Mouse (Mus musculus): ENCODE measurements around the gene Rcvrn. TPM values are rescaled to one million over a fixed set of nuclear protein-coding genes. Genes with fewer than 3 reads are reported as not detected.
A peak's percentile ranks its signal among the peaks of the same experiment; 100 is the strongest.

Gene Rcvrn
- polyA plus RNA-seq, 1 experiment from 2014 or later = not detected

GRCm38 (mm10) chr11:67675562-67676540 is 19.3 kb upstream of the Rcvrn start:
- 57% methylated on average over 12 of the region's 12 CpGs for WGBS
- peak; percentile 85 for ATAC-seq (ENCODE audit: low FRiP score, low read depth)
- Histone ChIP-seq H3K9me3 (no peaks in the 10 kb centered on the region), H3K4me1 (replicated peaks) (no peaks in the 10 kb centered on the region), H3K4me2 (no peak overlapping the region), H3K36me3 (no peaks in the 10 kb centered on the region), H3K27me3 (no peaks in the 10 kb centered on the region), H3K9ac (no peak overlapping the region), H3K4me3 (no peak overlapping the region), H3K27ac (replicated peaks) (no peak overlapping the region)

DNA sequence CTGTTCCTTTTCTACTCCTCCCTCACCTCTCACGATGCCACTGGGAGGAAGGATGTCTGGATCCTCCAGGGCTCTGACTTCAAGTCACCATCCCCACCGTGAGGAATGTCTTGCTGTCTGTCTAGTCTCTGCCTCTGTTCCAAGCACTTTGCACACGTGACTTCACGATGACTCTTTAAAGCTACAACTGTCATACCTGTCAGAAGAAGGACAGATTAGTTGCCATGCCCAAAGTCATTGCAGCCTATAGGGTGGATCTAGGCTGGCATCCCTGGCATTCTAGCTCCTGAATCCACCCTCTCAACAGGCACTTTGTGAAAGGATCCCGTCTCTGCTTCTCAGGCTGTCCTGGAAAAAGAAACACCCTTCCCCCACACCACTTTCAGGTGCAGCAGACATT is 15.8 kb upstream of the Rcvrn start:
- Histone ChIP-seq H3K9ac (no peak overlapping the region), H3K4me2 (no peak overlapping the region), H3K9me3 (no peaks in the 10 kb centered on the region), H3K27me3 (no peaks in the 10 kb centered on the region), H3K27ac (replicated peaks) (no peak overlapping the region), H3K4me1 (replicated peaks) (no peaks in the 10 kb centered on the region), H3K36me3 (no peaks in the 10 kb centered on the region), H3K4me3 (no peak overlapping the region)
- ATAC-seq (ENCODE audit: low FRiP score, low read depth) = no peak
- WGBS = 72% methylated on average over 5 of the region's 5 CpGs

GRCm38 (mm10) chr11:67679930-67680329 is 15.2 kb upstream of the Rcvrn start:
- H3K27ac ChIP-seq (replicated peaks) = no peak overlapping the region
- H3K4me1 ChIP-seq (replicated peaks) = no peaks in the 10 kb centered on the region
- H3K9ac ChIP-seq = no peak overlapping the region
- no peaks in the 10 kb centered on the region for H3K27me3 ChIP-seq
- H3K4me3 ChIP-seq = no peak overlapping the region
- no peak overlapping the region for H3K4me2 ChIP-seq
- 84% methylated on average over 2 of the region's 2 CpGs for WGBS
- no peaks in the 10 kb centered on the region for H3K36me3 ChIP-seq
- ATAC-seq (ENCODE audit: low FRiP score, low read depth) = no peak
- no peaks in the 10 kb centered on the region for H3K9me3 ChIP-seq

DNA sequence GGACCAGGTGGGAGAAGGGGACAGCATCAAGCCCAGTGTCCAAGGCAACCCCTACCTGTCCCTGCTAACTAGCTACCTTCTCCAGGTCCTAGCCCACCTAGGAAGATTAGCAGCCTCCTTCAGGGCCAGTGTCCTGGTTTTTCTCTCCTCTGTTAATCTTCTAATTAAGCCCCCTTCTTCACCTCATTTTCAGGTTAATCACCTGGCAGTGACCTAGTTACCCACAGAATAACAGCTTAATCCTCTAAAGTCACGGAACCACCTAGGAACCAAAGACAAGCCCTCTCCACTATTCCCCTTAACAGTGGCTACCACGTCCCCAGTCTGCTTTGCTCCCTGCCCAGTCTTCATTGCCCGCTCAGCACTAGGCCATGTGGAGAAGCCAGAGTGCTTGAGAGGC is 13.3 kb upstream of the Rcvrn start:
- 0 out of 2 replicates have a peak, but pooled peaks cover 7% of the 10 kb centered on the region for H3K4me1 ChIP-seq (replicated peaks)
- no peaks in the 10 kb centered on the region for H3K27me3 ChIP-seq
- H3K4me2 ChIP-seq = no peak overlapping the region
- no peak overlapping the region for H3K27ac ChIP-seq (replicated peaks)
- no peaks in the 10 kb centered on the region for H3K36me3 ChIP-seq
- H3K9me3 ChIP-seq = no peaks in the 10 kb centered on the region
- ATAC-seq (ENCODE audit: low FRiP score, low read depth) = no peak
- no peak overlapping the region for H3K4me3 ChIP-seq
- WGBS = 87% methylated on average over 3 of the region's 3 CpGs
- no peak overlapping the region for H3K9ac ChIP-seq

DNA sequence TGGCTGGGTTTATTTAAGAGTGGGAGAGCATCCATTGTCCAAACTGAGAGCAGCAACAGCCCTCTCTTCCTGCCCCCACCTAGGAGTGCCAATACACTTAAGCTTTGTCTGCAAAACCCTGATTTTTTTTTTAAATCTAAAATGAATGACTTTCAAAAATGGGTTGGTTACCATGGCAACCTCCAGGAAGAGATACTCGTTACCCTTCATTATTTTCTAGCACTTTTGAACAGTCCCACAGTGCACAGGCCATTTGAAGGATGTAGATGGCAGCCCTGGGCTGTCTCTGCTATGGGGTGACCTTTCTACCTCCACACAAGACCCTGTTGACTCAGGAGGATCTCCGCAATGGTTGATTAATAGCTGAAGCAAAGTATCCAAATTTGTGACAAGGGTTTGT is 9.0 kb upstream of the Rcvrn start:
- 54% methylated on average over 2 of the region's 2 CpGs for WGBS
- H3K4me1 ChIP-seq (replicated peaks) = 0 out of 2 replicates have a peak, but pooled peaks cover 7% of the 10 kb centered on the region
- peak; percentile 56; the same call in 1 of the 2 replicates for ATAC-seq (ENCODE audit: low FRiP score, low read depth)
- no peaks in the 10 kb centered on the region for H3K9me3 ChIP-seq
- H3K27me3 ChIP-seq = no peaks in the 10 kb centered on the region
- H3K9ac ChIP-seq = no peak overlapping the region
- H3K4me3 ChIP-seq = no peak overlapping the region
- no peak overlapping the region for H3K27ac ChIP-seq (replicated peaks)
- H3K4me2 ChIP-seq = no peak overlapping the region
- H3K36me3 ChIP-seq = no peaks in the 10 kb centered on the region

DNA sequence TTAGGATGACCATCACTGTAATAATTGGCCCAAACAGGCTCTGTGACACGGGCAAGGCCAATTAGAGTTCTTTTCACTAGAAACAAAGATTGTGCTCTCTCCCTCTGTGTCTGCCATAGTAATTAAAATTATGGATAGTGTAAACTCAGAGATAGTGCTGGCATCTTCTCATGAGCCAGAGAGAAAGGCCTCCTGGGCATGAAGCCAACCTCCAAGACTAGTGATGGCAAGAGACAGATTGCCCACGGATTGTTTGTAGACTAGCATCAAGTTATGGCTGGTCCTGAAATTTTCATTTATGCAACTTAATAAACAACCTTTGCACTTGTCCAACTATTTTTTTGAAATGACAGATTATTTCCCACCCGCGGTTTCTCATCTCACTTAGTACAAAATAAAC is 17.9 kb downstream of the Rcvrn start:
- no peaks in the 10 kb centered on the region for H3K36me3 ChIP-seq
- H3K4me3 ChIP-seq = no peak overlapping the region
- no peaks in the 10 kb centered on the region for H3K4me1 ChIP-seq (replicated peaks)
- no peak overlapping the region for H3K4me2 ChIP-seq
- ATAC-seq (ENCODE audit: low FRiP score, low read depth) = no peak
- no peaks in the 10 kb centered on the region; the same call in 1 of the 2 replicates for H3K27me3 ChIP-seq
- 79% methylated on average over 4 of the region's 4 CpGs for WGBS
- no peaks in the 10 kb centered on the region for H3K9me3 ChIP-seq
- H3K9ac ChIP-seq = no peak overlapping the region
- H3K27ac ChIP-seq (replicated peaks) = no peak overlapping the region

GRCm38 (mm10) chr11:67715382-67715781 is 20.3 kb downstream of the Rcvrn start:
- no peak overlapping the region for H3K27ac ChIP-seq (replicated peaks)
- H3K36me3 ChIP-seq = no peaks in the 10 kb centered on the region
- H3K9ac ChIP-seq = no peak overlapping the region
- no peak overlapping the region for H3K4me2 ChIP-seq
- no peaks in the 10 kb centered on the region for H3K4me1 ChIP-seq (replicated peaks)
- ATAC-seq (ENCODE audit: low FRiP score, low read depth) = no peak
- no peaks in the 10 kb centered on the region for H3K27me3 ChIP-seq
- no peak overlapping the region for H3K4me3 ChIP-seq
- no peaks in the 10 kb centered on the region for H3K9me3 ChIP-seq
- 91% methylated on average over 4 of the region's 4 CpGs for WGBS

GRCm38 (mm10) chr11:67721485-67721884 is 26.4 kb downstream of the Rcvrn start:
- Histone ChIP-seq H3K4me1 (replicated peaks) (no peaks in the 10 kb centered on the region), H3K4me3 (no peak overlapping the region), H3K9ac (no peak overlapping the region), H3K27me3 (no peaks in the 10 kb centered on the region), H3K36me3 (no peaks in the 10 kb centered on the region), H3K4me2 (no peak overlapping the region), H3K27ac (replicated peaks) (no peak overlapping the region), H3K9me3 (no peaks in the 10 kb centered on the region)
- 95% methylated on average over 5 of the region's 5 CpGs for WGBS
- ATAC-seq (ENCODE audit: low FRiP score, low read depth) = no peak

- Histone ChIP-seq H3K9me3 (no peaks in the 10 kb centered on the region), H3K4me3 (no peak overlapping the region), H3K27ac (replicated peaks) (no peak overlapping the region), H3K4me1 (replicated peaks) (no peaks in the 10 kb centered on the region), H3K27me3 (no peaks in the 10 kb centered on the region), H3K36me3 (no peaks in the 10 kb centered on the region), H3K4me2 (no peak overlapping the region), H3K9ac (no peak overlapping the region)
- 58% methylated on average over 7 of the region's 7 CpGs for WGBS
- ATAC-seq (ENCODE audit: low FRiP score, low read depth) = no peak
These were observed 27.5 kb downstream of the Rcvrn start for GRCm38 (mm10) chr11:67722399-67723156.

GRCm38 (mm10) chr11:67723231-67724013 is 28.3 kb downstream of the Rcvrn start:
- H3K27ac ChIP-seq (replicated peaks) = no peak overlapping the region
- H3K27me3 ChIP-seq = no peaks in the 10 kb centered on the region
- H3K9ac ChIP-seq = no peak overlapping the region
- H3K4me2 ChIP-seq = no peak overlapping the region
- WGBS = 74% methylated on average over 8 of the region's 8 CpGs
- H3K4me3 ChIP-seq = no peak overlapping the region
- no peaks in the 10 kb centered on the region for H3K36me3 ChIP-seq
- H3K4me1 ChIP-seq (replicated peaks) = no peaks in the 10 kb centered on the region
- no peaks in the 10 kb centered on the region for H3K9me3 ChIP-seq
- ATAC-seq (ENCODE audit: low FRiP score, low read depth) = no peak

DNA sequence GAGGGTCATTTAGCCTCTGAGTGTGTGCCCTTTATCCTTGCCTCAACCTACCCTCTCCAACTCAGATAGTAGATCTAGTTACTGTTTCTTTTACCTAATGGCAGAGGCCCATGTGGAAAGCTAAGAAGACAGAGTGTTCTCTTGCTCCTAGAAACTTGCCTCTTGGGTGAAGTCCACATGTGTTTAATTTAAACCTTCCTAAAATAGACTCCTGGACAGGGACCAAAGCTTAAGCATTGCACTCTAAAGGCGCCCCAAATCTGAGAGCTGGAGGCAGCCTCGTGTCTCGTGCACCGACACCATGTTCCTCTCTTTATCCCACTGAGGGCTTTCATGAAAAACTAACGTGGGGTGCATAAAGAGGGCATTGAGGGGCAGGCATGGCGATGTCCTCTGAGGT is 32.0 kb downstream of the Rcvrn start:
- no peak overlapping the region for H3K4me3 ChIP-seq
- no peaks in the 10 kb centered on the region for H3K4me1 ChIP-seq (replicated peaks)
- no peak overlapping the region for H3K4me2 ChIP-seq
- 83% methylated on average over 6 of the region's 6 CpGs for WGBS
- ATAC-seq (ENCODE audit: low FRiP score, low read depth) = no peak
- H3K9me3 ChIP-seq = no peaks in the 10 kb centered on the region
- no peak overlapping the region for H3K27ac ChIP-seq (replicated peaks)
- no peaks in the 10 kb centered on the region for H3K27me3 ChIP-seq
- no peak overlapping the region for H3K9ac ChIP-seq
- no peaks in the 10 kb centered on the region for H3K36me3 ChIP-seq

- Histone ChIP-seq H3K36me3 (no peaks in the 10 kb centered on the region), H3K9ac (no peak overlapping the region), H3K9me3 (no peaks in the 10 kb centered on the region), H3K27ac (replicated peaks) (no peak overlapping the region), H3K4me2 (no peak overlapping the region), H3K27me3 (no peaks in the 10 kb centered on the region), H3K4me1 (replicated peaks) (no peaks in the 10 kb centered on the region), H3K4me3 (no peak overlapping the region)
- ATAC-seq (ENCODE audit: low FRiP score, low read depth) = no peak
These were observed 33.6 kb downstream of the Rcvrn start for GRCm38 (mm10) chr11:67728726-67729125.
